Mouse (Mus musculus) kidney, postnatal 36 days (tissue): ENCODE data around the gene Zfp709.
"Not testable (repeated sequence)": the region's sequence is repeated elsewhere in the genome, so short reads cannot be mapped to it uniquely, and the experiment has no call there.

Experiments
- DNase-seq, 2 experiments: peaks; one replicate each; pipeline ENCODE4 v3.0.0; 2021 to 2022; ENCODE audit warnings: mixed read lengths in 2 of 2

Zfp709 gene

GRCm38 (mm10) chr8:71926551-71926950 is 44.7 kb downstream of the Zfp709 start:
- peak; percentile 30 to 35 for DNase-seq

- DNase-seq = no peak
Observed at GRCm38 (mm10) chr8:71927779-71928178, 46.0 kb downstream of the Zfp709 start.

GRCm38 (mm10) chr8:71938037-71938436 is 56.2 kb downstream of the Zfp709 start:
- DNase-seq = not testable (repeated sequence)

GRCm38 (mm10) chr8:71940293-71941208 is 58.7 kb downstream of the Zfp709 start:
- no peak for DNase-seq

GRCm38 (mm10) chr8:71941776-71942175 is 60.0 kb downstream of the Zfp709 start:
- no peak for DNase-seq
